In genomic region chr7:66903014-66903413, GRCm38 (mm10) we compare ENCODE assay signal across 11 mouse cellular contexts.
DNase-seq lines count a peak whose midpoint lies in the region; ATAC-seq and TF ChIP-seq lines count a peak whose summit lies in the region.
"Had no signal": no experiment of that assay in that cellular context is flagged by ENCODE, and none has a peak within 500 bp of the region (broad histone marks: within the 10 kb centered on the region; RNA-seq: fewer than 3 reads in every experiment).

No protein-coding gene starts in this region.

- peak; percentile 27; the same call in 1 of the 2 replicates for ATAC-seq in hindbrain, embryonic 15.5 days (ENCODE audit: low FRiP score, low read depth)
- no peak for ATAC-seq in hindbrain, embryonic 12.5 days (ENCODE audit: low FRiP score)
- no peak for ATAC-seq in midbrain, postnatal 0 days (ENCODE audit: low FRiP score)
- no peak for ATAC-seq in midbrain, embryonic 13.5 days
- ATAC-seq: midbrain, embryonic 15.5 days had no signal

- H3K4me1 ChIP-seq in hindbrain, embryonic 15.5 days (replicated peaks), result peaks cover 7% of the 10 kb centered on the region; the same call in 1 of the 2 replicates
- no peaks in the 10 kb centered on the region for H3K4me1 ChIP-seq in hindbrain, embryonic 12.5 days
- no peaks in the 10 kb centered on the region for H3K4me1 ChIP-seq in midbrain, postnatal 0 days (ENCODE audit: insufficient read depth, low read length)
- H3K4me1 ChIP-seq in midbrain, embryonic 13.5 days (replicated peaks), result no peaks in the 10 kb centered on the region
- H3K4me1 ChIP-seq in hindbrain, embryonic 10.5 days (replicated peaks), result no peaks in the 10 kb centered on the region
- H3K4me1 ChIP-seq: liver, embryonic 13.5 days; midbrain, embryonic 15.5 days had no signal

- no peak for TF ChIP-seq CTCF in midbrain, postnatal 0 days (IDR thresholded peaks at IDR 0.05)

- no peak overlapping the region for H3K9ac ChIP-seq in hindbrain, embryonic 15.5 days
- H3K9ac ChIP-seq in hindbrain, embryonic 12.5 days, result no peak overlapping the region
- H3K9ac ChIP-seq in midbrain, postnatal 0 days (replicated peaks; ENCODE audit: low read length, poor library complexity, severe bottlenecking), result no peak overlapping the region
- H3K9ac ChIP-seq in midbrain, embryonic 13.5 days (replicated peaks), result no peak overlapping the region
- H3K9ac ChIP-seq: liver, embryonic 13.5 days; midbrain, embryonic 15.5 days had no signal

- H3K27me3 ChIP-seq in hindbrain, embryonic 15.5 days, result no peaks in the 10 kb centered on the region
- H3K27me3 ChIP-seq in hindbrain, embryonic 12.5 days, result no peaks in the 10 kb centered on the region
- no peaks in the 10 kb centered on the region for H3K27me3 ChIP-seq in midbrain, postnatal 0 days (ENCODE audit: insufficient read depth, low read length)
- no peaks in the 10 kb centered on the region for H3K27me3 ChIP-seq in midbrain, embryonic 13.5 days
- no peaks in the 10 kb centered on the region for H3K27me3 ChIP-seq in hindbrain, embryonic 10.5 days (ENCODE audit: insufficient read depth, poor library complexity, severe bottlenecking)
- H3K27me3 ChIP-seq: liver, embryonic 13.5 days; midbrain, embryonic 15.5 days had no signal

- no peak overlapping the region for H3K27ac ChIP-seq in hindbrain, embryonic 15.5 days (replicated peaks)
- H3K27ac ChIP-seq in hindbrain, embryonic 12.5 days, result no peak overlapping the region
- H3K27ac ChIP-seq in midbrain, postnatal 0 days (ENCODE audit: low read depth, low read length), result no peak overlapping the region
- no peak overlapping the region for H3K27ac ChIP-seq in midbrain, embryonic 13.5 days
- no peak overlapping the region for H3K27ac ChIP-seq in hindbrain, embryonic 10.5 days
- H3K27ac ChIP-seq: liver, embryonic 13.5 days; midbrain, embryonic 15.5 days had no signal

- no peaks in the 10 kb centered on the region for H3K9me3 ChIP-seq in hindbrain, embryonic 15.5 days
- no peaks in the 10 kb centered on the region for H3K9me3 ChIP-seq in hindbrain, embryonic 12.5 days (replicated peaks)
- H3K9me3 ChIP-seq in midbrain, postnatal 0 days (ENCODE audit: low read length), result no peaks in the 10 kb centered on the region
- no peaks in the 10 kb centered on the region for H3K9me3 ChIP-seq in midbrain, embryonic 13.5 days
- no peaks in the 10 kb centered on the region for H3K9me3 ChIP-seq in hindbrain, embryonic 10.5 days
- H3K9me3 ChIP-seq: liver, embryonic 13.5 days; midbrain, embryonic 15.5 days had no signal

- no peaks in the 10 kb centered on the region for H3K36me3 ChIP-seq in hindbrain, embryonic 15.5 days
- H3K36me3 ChIP-seq in hindbrain, embryonic 12.5 days, result no peaks in the 10 kb centered on the region
- H3K36me3 ChIP-seq in midbrain, postnatal 0 days (ENCODE audit: insufficient read depth, low read length), result no peaks in the 10 kb centered on the region
- no peaks in the 10 kb centered on the region for H3K36me3 ChIP-seq in midbrain, embryonic 13.5 days
- no peaks in the 10 kb centered on the region for H3K36me3 ChIP-seq in hindbrain, embryonic 10.5 days
- H3K36me3 ChIP-seq: liver, embryonic 13.5 days; midbrain, embryonic 15.5 days had no signal

- DNase-seq in midbrain, postnatal 0 days (ENCODE audit: low spot score), result peak; percentile 45
- peak; percentile 32 for DNase-seq in gastrocnemius, adult 18-20 months (ENCODE audit: low spot score)
- peak; percentile 42 for DNase-seq in skeletal muscle tissue, adult 2 months (ENCODE audit: low read depth, low spot score)
- DNase-seq in thymus, postnatal 0 days (ENCODE audit: low spot score), result no peak
- DNase-seq in hindbrain, embryonic 10.5 days (ENCODE audit: low spot score), result no peak
- DNase-seq: thymus, adult 18-20 months had no signal

- no peak overlapping the region for H3K4me3 ChIP-seq in hindbrain, embryonic 15.5 days
- H3K4me3 ChIP-seq in hindbrain, embryonic 12.5 days, result no peak overlapping the region
- no peak overlapping the region for H3K4me3 ChIP-seq in midbrain, postnatal 0 days (ENCODE audit: low read depth, low read length)
- no peak overlapping the region for H3K4me3 ChIP-seq in midbrain, embryonic 13.5 days (replicated peaks)
- H3K4me3 ChIP-seq in hindbrain, embryonic 10.5 days, result no peak overlapping the region
- H3K4me3 ChIP-seq: liver, embryonic 13.5 days; midbrain, embryonic 15.5 days had no signal

- no peak overlapping the region for H3K4me2 ChIP-seq in hindbrain, embryonic 15.5 days
- no peak overlapping the region for H3K4me2 ChIP-seq in hindbrain, embryonic 12.5 days (replicated peaks)
- H3K4me2 ChIP-seq in midbrain, postnatal 0 days (ENCODE audit: low read depth, low read length, poor library complexity, severe bottlenecking), result no peak overlapping the region
- H3K4me2 ChIP-seq in midbrain, embryonic 13.5 days (replicated peaks), result no peak overlapping the region
- H3K4me2 ChIP-seq: liver, embryonic 13.5 days; midbrain, embryonic 15.5 days had no signal

- 62% methylated on average over 5 of the region's 5 CpGs for WGBS in hindbrain, embryonic 15.5 days
- WGBS in hindbrain, embryonic 12.5 days, result 87% methylated on average over 5 of the region's 5 CpGs
- WGBS in midbrain, postnatal 0 days, result 69% methylated on average over 5 of the region's 5 CpGs
- WGBS in midbrain, embryonic 13.5 days, result 92% methylated on average over 5 of the region's 5 CpGs
- WGBS in hindbrain, embryonic 10.5 days, result 91% methylated on average over 5 of the region's 5 CpGs

Comparison
In these comparisons a context has a peak if more than half of its experiments do, and no peak if none do; other contexts are left out.
1. DNase-seq: peak in midbrain, postnatal 0 days (single experiment), gastrocnemius, adult 18-20 months (single experiment) and skeletal muscle tissue, adult 2 months (single experiment); none in thymus, postnatal 0 days (single experiment) and hindbrain, embryonic 10.5 days (single experiment).